In the genomic region with DNA sequence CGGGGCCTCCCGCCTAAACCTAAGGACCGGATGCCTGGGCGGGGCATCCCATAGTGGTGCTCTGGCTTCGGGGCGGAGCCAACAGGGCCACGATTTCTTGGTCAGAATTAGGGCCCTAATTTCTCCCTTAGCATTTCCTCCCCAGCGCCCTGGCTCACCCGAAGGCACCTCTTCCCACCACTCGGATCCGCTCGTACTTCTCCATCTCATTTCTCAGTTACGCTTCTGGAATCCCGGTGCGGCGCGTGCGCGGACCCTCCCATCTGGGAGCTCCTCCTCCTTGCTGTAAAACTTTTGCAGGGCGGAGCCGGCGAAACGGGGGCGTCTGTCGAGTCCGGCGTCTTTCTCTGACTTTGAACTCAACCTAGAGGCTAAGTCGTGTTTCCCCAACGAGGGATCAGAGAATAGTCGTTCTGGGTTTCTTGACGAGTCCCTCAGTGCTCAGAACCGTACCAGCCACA, we compare ENCODE assay signal across 8 mouse cellular contexts. TPM values are rescaled to one million over a fixed set of nuclear protein-coding genes. Genes with fewer than 3 reads are reported as not detected.
DNase-seq lines count a peak whose midpoint lies in the region; ATAC-seq and TF ChIP-seq lines count a peak whose summit lies in the region.

A gene (minus strand): TSS at position 274 of the 461 bp plus-strand sequence.
A gene (plus strand): TSS at position 310 of the 461 bp plus-strand sequence.

- 0 out of 2 replicates have a peak within 1 kb of the TSS, but pooled peaks have one; percentile 15 for H3K27ac ChIP-seq in forebrain, postnatal 0 days (ENCODE audit: low read depth, low read length)

- TF ChIP-seq CTCF in forebrain, postnatal 0 days (IDR thresholded peaks at IDR 0.05; ENCODE audit: low read depth), result no peak

- peak; percentile 36; the same call in 1 of the 2 replicates for ATAC-seq in forebrain, postnatal 0 days
- ATAC-seq in hematopoietic stem cell, adult 5-6 weeks (replicated peaks in 1 of 2; ENCODE audit: insufficient read depth in 1 of 2, low FRiP score in 2 of 2, low TSS enrichment in 1 of 2, low read depth in 1 of 2, poor library complexity in 2 of 2, severe bottlenecking in 2 of 2), result peak; percentile 67 to 69

- H3K4me3 ChIP-seq in forebrain, postnatal 0 days (ENCODE audit: low read depth, low read length), result peak within 1 kb of the TSS; percentile 51

- peaks cover 8% of the 10 kb centered on the region; the same call in 1 of the 2 replicates for H3K4me1 ChIP-seq in forebrain, postnatal 0 days (ENCODE audit: insufficient read depth)

- peaks cover 21% of the 10 kb centered on the region for H3K36me3 ChIP-seq in forebrain, postnatal 0 days (ENCODE audit: insufficient read depth)

- peak within 1 kb of the TSS; percentile 73 for H3K4me2 ChIP-seq in forebrain, postnatal 0 days (ENCODE audit: low read depth)

- H3K9me3 ChIP-seq in forebrain, postnatal 0 days (ENCODE audit: low read length), result no peaks in the 10 kb centered on the region

- H3K27me3 ChIP-seq in forebrain, postnatal 0 days (ENCODE audit: insufficient read depth, low read length), result no peaks in the 10 kb centered on the region

- peak within 1 kb of the TSS; percentile 58 for H3K9ac ChIP-seq in forebrain, postnatal 0 days

- peak; percentile 72 for DNase-seq in MEL-GATA-1-ER (ENCODE audit: extremely low read depth, low read depth)
- DNase-seq in cerebellum, adult 18-20 months, result peak; percentile 81 to 82
- DNase-seq in forebrain, postnatal 0 days, result peak; percentile 80
- peak; percentile 74 to 84 for DNase-seq in layer of hippocampus, postnatal 10 days (ENCODE audit: low spot score in 2 of 2)
- peak; percentile 93 for DNase-seq in lung, postnatal 14 days
- DNase-seq in ovary, postnatal 14 days (ENCODE audit: low spot score), result peak; percentile 80
- DNase-seq in thymus, postnatal 14 days, result peak; percentile 96

- WGBS in forebrain, postnatal 0 days, result under 1% methylated on average over 32 of the region's 32 CpGs

RNA-seq across cellular contexts. Expression of the first gene that starts in this region (rescaled TPM):
- 4.7 and 6.1 TPM in 2 replicates for total RNA-seq in forebrain, postnatal 0 days (2014; rRNA removed)
- 5.5 and 5.7 TPM in 2 replicates for polyA plus RNA-seq in forebrain, postnatal 0 days (2015; fragmentation: Nextera tagmentation; extraction: Ambion mirVana)
- 4.6 and 4.8 TPM in 2 replicates for total RNA-seq in hematopoietic stem cell, adult 5-6 weeks (2017)
- 1 to 10 TPM; 6.2 to 6.4 TPM for total RNA-seq in layer of hippocampus, postnatal 10 days (2021)

RNA-seq across cellular contexts. Expression of the second gene that starts in this region (rescaled TPM):
- total RNA-seq in forebrain, postnatal 0 days (2014; rRNA removed), result 15.3 and 22.0 TPM in 2 replicates
- 13.9 and 19.0 TPM in 2 replicates for polyA plus RNA-seq in forebrain, postnatal 0 days (2015; fragmentation: Nextera tagmentation; extraction: Ambion mirVana)
- 4.7 and 5.2 TPM in 2 replicates for total RNA-seq in hematopoietic stem cell, adult 5-6 weeks (2017)
- 10 to 100 TPM; 37.0 to 38.8 TPM for total RNA-seq in layer of hippocampus, postnatal 10 days (2021)

Comparison
In these comparisons a context has a peak if more than half of its experiments do, and no peak if none do; other contexts are left out.
1. Peak in every context shown above with its lines: DNase-seq, ATAC-seq, H3K4me3 ChIP-seq and H3K27ac ChIP-seq.